Mouse (Mus musculus): ENCODE measurements around the gene Prr29. TPM values are rescaled to one million over a fixed set of nuclear protein-coding genes. Genes with fewer than 3 reads are reported as not detected.

The Prr29 gene
- total and polyA plus RNA-seq, 2 experiments from 2014 or later = not detected

GRCm38 (mm10) chr11:106412641-106413360 lies 47.5 kb downstream of the Prr29 start:
- Histone ChIP-seq H3K4me3 (ENCODE audit: low read length) (no peak overlapping the region), H3K4me1 (ENCODE audit: insufficient read depth, low read length) (no peaks in the 10 kb centered on the region), H3K27ac (no peak overlapping the region), H3K4me2 (ENCODE audit: low read depth, low read length) (no peak overlapping the region), H3K27me3 (ENCODE audit: insufficient read depth, low read length) (no peaks in the 10 kb centered on the region), H3K9me3 (ENCODE audit: low read length) (no peaks in the 10 kb centered on the region), H3K36me3 (ENCODE audit: insufficient read depth, low read length) (peaks cover 11% of the 10 kb centered on the region; the same call in 1 of the 2 replicates), H3K9ac (replicated peaks; ENCODE audit: low read length) (no peak overlapping the region)
- TF ChIP-seq CTCF (IDR thresholded peaks at IDR 0.05; ENCODE audit: low read depth) = no peak
- no peak for ATAC-seq
- 87% methylated on average over 3 of the region's 3 CpGs for WGBS
- no peak for DNase-seq (ENCODE audit: low spot score)

GRCm38 (mm10) chr11:106416331-106416730 lies 51.1 kb downstream of the Prr29 start:
- DNase-seq (ENCODE audit: low spot score) (no peak), ATAC-seq (no peak)
- Histone ChIP-seq H3K9ac (replicated peaks; ENCODE audit: low read length) (no peak overlapping the region), H3K36me3 (ENCODE audit: insufficient read depth, low read length) (peaks cover 4% of the 10 kb centered on the region; the same call in 1 of the 2 replicates), H3K9me3 (ENCODE audit: low read length) (no peaks in the 10 kb centered on the region), H3K4me2 (ENCODE audit: low read depth, low read length) (no peak overlapping the region), H3K4me1 (ENCODE audit: insufficient read depth, low read length) (no peaks in the 10 kb centered on the region), H3K27ac (no peak overlapping the region), H3K27me3 (ENCODE audit: insufficient read depth, low read length) (no peaks in the 10 kb centered on the region), H3K4me3 (ENCODE audit: low read length) (no peak overlapping the region)
- no peak for TF ChIP-seq CTCF (IDR thresholded peaks at IDR 0.05; ENCODE audit: low read depth)
- WGBS = 68% methylated on average over 3 of the region's 3 CpGs

GRCm38 (mm10) chr11:106417860-106418259 lies 52.6 kb downstream of the Prr29 start:
- WGBS = 82% methylated on average over 2 of the region's 2 CpGs
- ATAC-seq (no peak), DNase-seq (ENCODE audit: low spot score) (no peak)
- Histone ChIP-seq H3K9me3 (ENCODE audit: low read length) (no peaks in the 10 kb centered on the region), H3K4me2 (ENCODE audit: low read depth, low read length) (no peak overlapping the region), H3K4me3 (ENCODE audit: low read length) (no peak overlapping the region), H3K36me3 (ENCODE audit: insufficient read depth, low read length) (peaks cover 4% of the 10 kb centered on the region; the same call in 1 of the 2 replicates), H3K4me1 (ENCODE audit: insufficient read depth, low read length) (no peaks in the 10 kb centered on the region), H3K9ac (replicated peaks; ENCODE audit: low read length) (no peak overlapping the region), H3K27ac (no peak overlapping the region), H3K27me3 (ENCODE audit: insufficient read depth, low read length) (no peaks in the 10 kb centered on the region)
- no peak for TF ChIP-seq CTCF (IDR thresholded peaks at IDR 0.05; ENCODE audit: low read depth)

- peak; percentile 76 for ATAC-seq
- H3K9ac ChIP-seq (replicated peaks; ENCODE audit: low read length) = no peak overlapping the region
These were observed 53.4 kb downstream of the Prr29 start for GRCm38 (mm10) chr11:106418622-106419196.

GRCm38 (mm10) chr11:106419262-106420102 lies 54.2 kb downstream of the Prr29 start:
- H3K4me3 ChIP-seq (ENCODE audit: low read length) = no peak overlapping the region
- no peaks in the 10 kb centered on the region for H3K27me3 ChIP-seq (ENCODE audit: insufficient read depth, low read length)
- no peak overlapping the region for H3K9ac ChIP-seq (replicated peaks; ENCODE audit: low read length)
- H3K27ac ChIP-seq = no peak overlapping the region
- DNase-seq (ENCODE audit: low spot score) = no peak
- WGBS = 80% methylated on average over 9 of the region's 9 CpGs
- TF ChIP-seq CTCF (IDR thresholded peaks at IDR 0.05; ENCODE audit: low read depth) = no peak
- H3K9me3 ChIP-seq (ENCODE audit: low read length) = no peaks in the 10 kb centered on the region
- H3K4me2 ChIP-seq (ENCODE audit: low read depth, low read length) = no peak overlapping the region
- no peaks in the 10 kb centered on the region for H3K4me1 ChIP-seq (ENCODE audit: insufficient read depth, low read length)
- no peak for ATAC-seq
- no peaks in the 10 kb centered on the region for H3K36me3 ChIP-seq (ENCODE audit: insufficient read depth, low read length)

More at GRCm38 (mm10) chr11:106418622-106419196, 53.4 kb downstream of the Prr29 start:
- Histone ChIP-seq H3K4me1 (ENCODE audit: insufficient read depth, low read length) (no peaks in the 10 kb centered on the region), H3K27me3 (ENCODE audit: insufficient read depth, low read length) (no peaks in the 10 kb centered on the region), H3K36me3 (ENCODE audit: insufficient read depth, low read length) (peaks cover 4% of the 10 kb centered on the region; the same call in 1 of the 2 replicates), H3K9me3 (ENCODE audit: low read length) (no peaks in the 10 kb centered on the region), H3K4me2 (ENCODE audit: low read depth, low read length) (no peak overlapping the region), H3K4me3 (ENCODE audit: low read length) (no peak overlapping the region), H3K27ac (no peak overlapping the region)
- peak; percentile 92 for DNase-seq (ENCODE audit: low spot score)
- 38% methylated on average over 4 of the region's 4 CpGs for WGBS
- TF ChIP-seq CTCF (IDR thresholded peaks at IDR 0.05; ENCODE audit: low read depth) = peak; percentile 97

- 88% methylated on average over 5 of the region's 5 CpGs for WGBS
- no peaks in the 10 kb centered on the region for H3K9me3 ChIP-seq (ENCODE audit: low read length)
- no peak overlapping the region for H3K4me2 ChIP-seq (ENCODE audit: low read depth, low read length)
- no peak overlapping the region for H3K27ac ChIP-seq
- DNase-seq (ENCODE audit: low spot score) (no peak), ATAC-seq (no peak)
- no peak for TF ChIP-seq CTCF (IDR thresholded peaks at IDR 0.05; ENCODE audit: low read depth)
- no peak overlapping the region for H3K4me3 ChIP-seq (ENCODE audit: low read length)
- H3K9ac ChIP-seq (replicated peaks; ENCODE audit: low read length) = no peak overlapping the region
- no peaks in the 10 kb centered on the region for H3K27me3 ChIP-seq (ENCODE audit: insufficient read depth, low read length)
- H3K36me3 ChIP-seq (ENCODE audit: insufficient read depth, low read length) = peaks cover 6% of the 10 kb centered on the region; the same call in 1 of the 2 replicates
- H3K4me1 ChIP-seq (ENCODE audit: insufficient read depth, low read length) = no peaks in the 10 kb centered on the region
These were observed 59.9 kb downstream of the Prr29 start for GRCm38 (mm10) chr11:106425201-106425600.

Measured in hindbrain, postnatal 0 days (tissue).